Mouse (Mus musculus) kidney, adult 2 months (tissue): Measurements from ENCODE around the gene Fam81b. TPM values are rescaled to one million over a fixed set of nuclear protein-coding genes. Genes with fewer than 3 reads are reported as not detected.

Source experiments
- DNase-seq: peaks from one replicate; pipeline ENCODE4 v3.0.0; 2021
- H3K27ac ChIP-seq: fragments of 200-500 bp; 2 replicates; pipeline ENCODE4 v1.5.1; 2012; ENCODE audit warnings: low read depth, low read length, control low read depth, inconsistent platforms; ENCODE audit not compliant: insufficient read depth
- H3K27me3 ChIP-seq: fragments of 200-500 bp; replicated peaks from 2 replicates; pipeline ENCODE4 v1.6.1; 2012; ENCODE audit warnings: mild to moderate bottlenecking, moderate library complexity, low read length, inconsistent platforms; ENCODE audit not compliant: control insufficient read depth, insufficient read depth
- H3K36me3 ChIP-seq: fragments of 200-500 bp; 2 replicates; pipeline ENCODE4 v1.6.1; 2012; ENCODE audit warnings: mild to moderate bottlenecking, moderate library complexity, low read length, inconsistent platforms; ENCODE audit not compliant: control insufficient read depth, insufficient read depth
- H3K4me1 ChIP-seq: fragments of 200-500 bp; 2 replicates; pipeline ENCODE4 v1.6.1; 2011; ENCODE audit warnings: low read length; ENCODE audit not compliant: control insufficient read depth, insufficient read depth
- H3K4me3 ChIP-seq: fragments of 200-500 bp; 2 replicates; pipeline ENCODE4 v1.5.1; 2011; ENCODE audit warnings: mild to moderate bottlenecking, low read depth, low read length, control low read depth; ENCODE audit not compliant: insufficient read depth
- CTCF ChIP-seq: fragments of 200-500 bp; conservative IDR thresholded peaks from 2 replicates; pipeline ENCODE4 v1.5.1; 2011; ENCODE audit warnings: low read depth, mild to moderate bottlenecking, control low read depth, low read length, moderate library complexity, mixed read lengths; ENCODE audit not compliant: insufficient read depth, insufficient read length
- POLR2A ChIP-seq: fragments of 200-500 bp; IDR thresholded peaks from one replicate; pipeline ENCODE4 v1.6.1; 2011; ENCODE audit warnings: low read depth, low read length, control low read depth
- WGBS: fragments of 180-500 bp; shearing (Covaris S2); methylation state at CpG from one replicate; pipeline ENCODE4 v1.1.7; 2018; 5-methylcytosine and 5-hydroxymethylcytosine counted together
- polyA plus RNA-seq: library from polyadenylated mRNA; depleted of rRNA; stranded (reverse); fragments of >200 nt; gene quantifications from 2 replicates; pipeline ENCODE4 v1.2.3, GENCODE M21; 2012

Fam81b gene
- polyA plus RNA-seq, 1 experiment: not detected

DNA sequence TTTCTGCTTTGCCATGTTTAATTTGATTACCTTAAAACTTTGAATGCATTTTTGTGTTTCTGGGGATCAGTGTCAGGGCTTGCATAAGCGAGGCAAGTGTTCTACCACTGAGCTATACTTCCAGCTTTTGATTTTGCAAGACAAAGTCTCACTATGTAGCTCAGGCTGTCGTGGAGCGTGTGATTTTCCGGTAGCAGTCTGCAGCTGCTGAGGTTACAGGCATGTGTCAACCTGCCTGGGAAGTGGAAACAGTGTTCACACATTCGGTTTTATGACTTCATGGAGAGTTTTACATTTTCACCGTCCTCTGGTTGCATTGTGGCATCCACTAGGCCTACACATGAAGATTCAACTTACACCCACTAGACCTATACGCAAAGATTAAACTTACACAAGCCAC, 54.8 kb downstream of the Fam81b start:
- Histone ChIP-seq H3K36me3 (no peaks in the 10 kb centered on the region), H3K27ac (no peak overlapping the region), H3K4me3 (no peak overlapping the region), H3K4me1 (no peaks in the 10 kb centered on the region), H3K27me3 (no peaks in the 10 kb centered on the region)
- no peak for DNase-seq
- TF ChIP-seq CTCF: no peak
- no peak for TF ChIP-seq POLR2A
- WGBS: 70% methylated on average over 7 of the region's 7 CpGs

GRCm38 (mm10) chr13:76249066-76249465, 55.8 kb downstream of the Fam81b start:
- TF ChIP-seq POLR2A (no peak), CTCF (no peak)
- no peaks in the 10 kb centered on the region for H3K27me3 ChIP-seq
- 49% methylated on average over 1 of the region's 1 CpGs for WGBS
- no peak overlapping the region for H3K4me3 ChIP-seq
- no peak overlapping the region for H3K27ac ChIP-seq
- H3K4me1 ChIP-seq: no peaks in the 10 kb centered on the region
- DNase-seq: no peak
- no peaks in the 10 kb centered on the region for H3K36me3 ChIP-seq

GRCm38 (mm10) chr13:76215397-76215796, 89.5 kb downstream of the Fam81b start:
- Histone ChIP-seq H3K36me3 (no peaks in the 10 kb centered on the region), H3K27me3 (no peaks in the 10 kb centered on the region), H3K27ac (no peak overlapping the region), H3K4me3 (no peak overlapping the region), H3K4me1 (no peaks in the 10 kb centered on the region)
- TF ChIP-seq POLR2A (no peak), CTCF (no peak)
- DNase-seq: peak; percentile 30
- 41% methylated on average over 2 of the region's 2 CpGs for WGBS

GRCm38 (mm10) chr13:76214928-76215327, 89.9 kb downstream of the Fam81b start:
- TF ChIP-seq POLR2A (no peak), CTCF (no peak)
- Histone ChIP-seq H3K4me3 (no peak overlapping the region), H3K36me3 (no peaks in the 10 kb centered on the region), H3K27ac (no peak overlapping the region), H3K27me3 (no peaks in the 10 kb centered on the region), H3K4me1 (no peaks in the 10 kb centered on the region)
- no peak for DNase-seq
- 81% methylated on average over 2 of the region's 2 CpGs for WGBS

DNA sequence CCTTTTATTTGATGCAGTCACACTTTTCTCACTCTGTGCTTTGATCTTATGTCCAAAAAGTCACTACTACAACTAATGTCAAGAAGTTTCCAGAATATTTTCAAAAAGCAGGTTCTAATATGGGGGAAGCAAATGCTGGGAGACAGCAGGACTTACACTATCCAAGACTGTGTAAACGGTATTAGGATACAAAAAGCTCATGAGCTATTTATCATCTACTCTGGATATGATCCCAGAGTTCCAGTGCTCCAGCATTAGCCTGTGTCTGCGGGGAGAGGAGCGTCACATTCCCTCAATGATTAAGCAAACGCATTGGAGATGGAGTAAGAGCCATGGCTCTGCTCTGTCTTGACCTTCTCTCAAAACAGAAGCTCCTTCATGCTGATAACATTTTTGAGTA, 104.9 kb downstream of the Fam81b start:
- Histone ChIP-seq H3K36me3 (no peaks in the 10 kb centered on the region), H3K4me1 (no peaks in the 10 kb centered on the region), H3K27me3 (no peaks in the 10 kb centered on the region), H3K4me3 (no peak overlapping the region), H3K27ac (no peak overlapping the region)
- 81% methylated on average over 4 of the region's 4 CpGs for WGBS
- DNase-seq: no peak
- no peak for TF ChIP-seq CTCF
- TF ChIP-seq POLR2A: no peak

- no peak for DNase-seq
- WGBS: 73% methylated on average over 3 of the region's 3 CpGs
- no peak for TF ChIP-seq POLR2A
- no peak for TF ChIP-seq CTCF
- Histone ChIP-seq H3K4me1 (no peaks in the 10 kb centered on the region), H3K27me3 (no peaks in the 10 kb centered on the region), H3K36me3 (no peaks in the 10 kb centered on the region), H3K27ac (no peak overlapping the region), H3K4me3 (no peak overlapping the region)
Measured at GRCm38 (mm10) chr13:76197297-76197848, 107.5 kb downstream of the Fam81b start.

GRCm38 (mm10) chr13:76195431-76196138, 109.3 kb downstream of the Fam81b start:
- H3K27ac ChIP-seq: no peak overlapping the region
- H3K4me1 ChIP-seq: no peaks in the 10 kb centered on the region
- H3K36me3 ChIP-seq: no peaks in the 10 kb centered on the region; the same call in none of the 2 replicates
- no peak for DNase-seq
- no peak overlapping the region for H3K4me3 ChIP-seq
- no peaks in the 10 kb centered on the region for H3K27me3 ChIP-seq
- WGBS: 91% methylated on average over 8 of the region's 8 CpGs
- no peak for TF ChIP-seq POLR2A
- no peak for TF ChIP-seq CTCF

- TF ChIP-seq CTCF (no peak), POLR2A (no peak)
- no peak for DNase-seq
- Histone ChIP-seq H3K36me3 (no peaks in the 10 kb centered on the region; the same call in none of the 2 replicates), H3K27ac (no peak overlapping the region), H3K4me1 (no peaks in the 10 kb centered on the region), H3K27me3 (no peaks in the 10 kb centered on the region), H3K4me3 (no peak overlapping the region)
Measured at GRCm38 (mm10) chr13:76194937-76195336, 109.9 kb downstream of the Fam81b start.
